Mouse (Mus musculus): Measurements from ENCODE around the gene Manba.

- TF ChIP-seq POLR2A (IDR thresholded peaks at IDR 0.05; ENCODE audit: insufficient read length, low read depth) (no peak), MYOD1 (IDR thresholded peaks at IDR 0.05; ENCODE audit: control insufficient read depth in 1 of 3, insufficient read length in 2 of 3, low read depth in 2 of 3) (no peak), USF1 (IDR thresholded peaks at IDR 0.05; ENCODE audit: low read depth) (no peak), MAX (IDR thresholded peaks at IDR 0.05; ENCODE audit: low read depth) (no peak), MYOG (IDR thresholded peaks at IDR 0.05; ENCODE audit: control insufficient read depth in 1 of 3, insufficient read depth in 1 of 3, insufficient read length in 2 of 3, low read depth in 2 of 3) (no peak)
These were observed 4.6 kb upstream of the Manba start for GRCm38 (mm10) chr3:135480767-135481166.
